Mouse (Mus musculus) heart, adult 2 months (tissue): ENCODE measurements at regions not wholly inside any gene's neighbourhood (a gene's known extent, or its start where the extent isn't known, plus 50 kb on each side); places are given as distances from the start of the nearest gene placed in this dataset.

Source experiments
- DNase-seq, 2 experiments: peaks; one replicate each; pipeline ENCODE4 v3.0.0; 2021
- H3K27ac ChIP-seq: fragments of 200-600 bp; 2 replicates; pipeline ENCODE4 v1.8.1; 2022
- H3K27me3 ChIP-seq: fragments of 200-500 bp; 2 replicates; pipeline ENCODE4 v1.6.1; 2012; ENCODE audit warnings: mild to moderate bottlenecking, low read length, inconsistent platforms, mixed read lengths; ENCODE audit not compliant: control insufficient read depth, insufficient read depth
- H3K36me3 ChIP-seq: fragments of 200-500 bp; 2 replicates; pipeline ENCODE4 v1.6.1; 2012; ENCODE audit warnings: low read length, inconsistent platforms; ENCODE audit not compliant: control insufficient read depth, insufficient read depth
- H3K4me1 ChIP-seq: fragments of 200-500 bp; 2 replicates; pipeline ENCODE4 v1.6.1; 2011; ENCODE audit warnings: low read length; ENCODE audit not compliant: control insufficient read depth, insufficient read depth
- H3K4me3 ChIP-seq: fragments of 200-600 bp; 2 replicates; pipeline ENCODE4 v1.8.1; 2022
- H3K79me2 ChIP-seq: fragments of 200-500 bp; replicated peaks from 2 replicates; pipeline ENCODE4 v1.6.1; 2012; ENCODE audit warnings: mild to moderate bottlenecking, inconsistent platforms, low read length, moderate library complexity, mixed read lengths; ENCODE audit not compliant: control insufficient read depth, insufficient read depth
- H3K9ac ChIP-seq: fragments of 200-500 bp; 2 replicates; pipeline ENCODE4 v1.6.1; 2012; ENCODE audit warnings: low read depth, mild to moderate bottlenecking, control low read depth, inconsistent platforms, low read length, mixed read lengths
- CTCF ChIP-seq: fragments of 200-600 bp; IDR thresholded peaks from 2 replicates; pipeline ENCODE4 v1.8.1; 2022; ENCODE audit warnings: antibody characterized with exemption, mild to moderate bottlenecking, moderate library complexity
- EP300 ChIP-seq: fragments of 200-500 bp; IDR thresholded peaks from 2 replicates; pipeline ENCODE4 v1.6.1; 2011; ENCODE audit warnings: low read depth, low read length, control low read depth; ENCODE audit not compliant: insufficient read depth
- POLR2A ChIP-seq: fragments of 200-500 bp; IDR thresholded peaks from 2 replicates; pipeline ENCODE4 v1.6.1; 2011; ENCODE audit warnings: mild to moderate bottlenecking, low read depth, low read length, control low read depth; ENCODE audit not compliant: insufficient read depth
- WGBS: fragments of 180-500 bp; shearing (Covaris S2); methylation state at CpG from one replicate; pipeline ENCODE4 v1.1.7; 2018; 5-methylcytosine and 5-hydroxymethylcytosine counted together
- intact Hi-C: fragments of 180-260 bp; cut with DNase I; formaldehyde crosslinking; loops from one replicate; pipeline ENCODE4 v1.15.1; 2025

- 47% methylated on average over 7 of the region's 7 CpGs for WGBS
Observed at GRCm38 (mm10) chr1:43299490-43300302, 102.9 kb upstream of the Fhl2 start.

GRCm38 (mm10) chr1:43300676-43301075, 103.9 kb upstream of the Fhl2 start:
- Histone ChIP-seq H3K4me3 (no peak overlapping the region), H3K36me3 (no peaks in the 10 kb centered on the region), H3K27ac (no peak overlapping the region), H3K79me2 (no peaks in the 10 kb centered on the region), H3K27me3 (no peaks in the 10 kb centered on the region), H3K9ac (no peak overlapping the region), H3K4me1 (peaks cover 6% of the 10 kb centered on the region)
- 89% methylated on average over 5 of the region's 5 CpGs for WGBS
- TF ChIP-seq POLR2A: no peak
- TF ChIP-seq CTCF: no peak
- TF ChIP-seq EP300: no peak
- no peak for DNase-seq
- intact Hi-C loops: loop anchor here (1.0 to 5.0 kb wide), 3 partner anchors 37 to 335 kb away; no protein-coding TSS in a partner anchor

More at GRCm38 (mm10) chr1:43299490-43300302, 102.9 kb upstream of the Fhl2 start:
- Histone ChIP-seq H3K27ac (no peak overlapping the region), H3K4me1 (peaks cover 6% of the 10 kb centered on the region), H3K27me3 (no peaks in the 10 kb centered on the region), H3K4me3 (no peak overlapping the region), H3K9ac (no peak overlapping the region), H3K79me2 (no peaks in the 10 kb centered on the region), H3K36me3 (no peaks in the 10 kb centered on the region)
- TF ChIP-seq EP300 (no peak), POLR2A (no peak), CTCF (peak; percentile 92)
- intact Hi-C loops: loop anchor here (1.0 to 5.0 kb wide), 5 partner anchors 38 to 439 kb away; no protein-coding TSS in a partner anchor
- no peak for DNase-seq

GRCm38 (mm10) chr1:43301866-43302571, 105.2 kb upstream of the Fhl2 start:
- no peak for TF ChIP-seq CTCF
- no peak for TF ChIP-seq EP300
- no peak for TF ChIP-seq POLR2A
- Histone ChIP-seq H3K36me3 (no peaks in the 10 kb centered on the region), H3K4me1 (peaks cover 6% of the 10 kb centered on the region), H3K27me3 (no peaks in the 10 kb centered on the region), H3K27ac (no peak overlapping the region), H3K4me3 (no peak overlapping the region), H3K9ac (no peak overlapping the region), H3K79me2 (no peaks in the 10 kb centered on the region)
- WGBS: 52% methylated on average over 7 of the region's 7 CpGs
- intact Hi-C loops: loop anchor here (5.0 kb wide), 2 partner anchors 35 to 235 kb away; no protein-coding TSS in a partner anchor
- no peak for DNase-seq

- no peaks in the 10 kb centered on the region for H3K36me3 ChIP-seq
Observed at GRCm38 (mm10) chr1:43302657-43303056, 105.9 kb upstream of the Fhl2 start.

GRCm38 (mm10) chr1:43305349-43306278, 108.8 kb upstream of the Fhl2 start:
- intact Hi-C loops: no loop called here
- DNase-seq: no peak
- Histone ChIP-seq H3K27ac (no peak overlapping the region), H3K9ac (no peak overlapping the region), H3K27me3 (no peaks in the 10 kb centered on the region), H3K4me3 (no peak overlapping the region), H3K79me2 (no peaks in the 10 kb centered on the region), H3K36me3 (no peaks in the 10 kb centered on the region), H3K4me1 (peaks cover 7% of the 10 kb centered on the region)
- TF ChIP-seq EP300: no peak
- TF ChIP-seq CTCF: no peak
- no peak for TF ChIP-seq POLR2A
- 58% methylated on average over 9 of the region's 9 CpGs for WGBS

More at GRCm38 (mm10) chr1:43302657-43303056, 105.9 kb upstream of the Fhl2 start:
- no peak overlapping the region for H3K4me3 ChIP-seq
- peaks cover 6% of the 10 kb centered on the region for H3K4me1 ChIP-seq
- no peak for DNase-seq
- TF ChIP-seq EP300 (no peak), POLR2A (no peak), CTCF (no peak)
- H3K9ac ChIP-seq: no peak overlapping the region
- 31% methylated on average over 7 of the region's 7 CpGs for WGBS
- intact Hi-C loops: loop anchor here (5.0 kb wide), 2 partner anchors 35 to 235 kb away; no protein-coding TSS in a partner anchor
- no peaks in the 10 kb centered on the region for H3K27me3 ChIP-seq
- no peak overlapping the region for H3K27ac ChIP-seq
- no peaks in the 10 kb centered on the region for H3K79me2 ChIP-seq
